Mouse (Mus musculus): Measurements from ENCODE around the gene 1700057G04Rik. TPM values are rescaled to one million over a fixed set of nuclear protein-coding genes. Genes with fewer than 3 reads are reported as not detected.

Gene 1700057G04Rik
- polyA plus RNA-seq, 1 experiment from 2014 or later, result not detected

DNA sequence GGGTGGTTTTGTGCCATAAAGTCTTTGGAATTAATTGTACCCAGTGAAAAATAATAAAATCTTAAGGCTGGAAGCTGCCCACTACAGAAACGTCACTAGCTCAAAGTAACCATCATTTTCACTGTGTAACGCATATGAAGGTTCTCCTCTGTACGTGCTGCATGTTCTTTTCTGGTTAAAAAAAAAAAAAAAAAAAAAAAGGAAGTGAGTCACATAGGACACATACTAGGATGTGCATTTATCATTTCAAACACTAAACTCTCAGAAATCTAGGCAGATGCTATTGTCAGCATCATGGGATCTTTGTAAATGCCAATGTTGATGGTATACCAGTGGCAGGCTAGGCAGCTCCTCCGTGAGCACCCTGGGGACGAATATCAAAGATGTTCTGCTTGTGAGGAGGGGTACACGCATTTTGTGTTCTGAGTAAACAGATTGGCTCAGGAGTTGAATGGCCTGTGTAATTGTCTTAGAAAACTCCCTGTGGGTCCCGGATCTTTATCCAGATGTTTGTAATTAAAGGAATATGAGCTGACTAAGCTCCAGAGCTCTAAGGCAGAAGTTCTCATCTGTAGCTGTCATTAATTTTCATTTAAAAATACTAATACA lies 26.5 kb upstream of the 1700057G04Rik start:
- H3K4me1 ChIP-seq (ENCODE audit: insufficient read depth), result no peaks in the 10 kb centered on the region
- no peaks in the 10 kb centered on the region for H3K27me3 ChIP-seq (ENCODE audit: insufficient read depth, low read length)
- no peak for ATAC-seq (ENCODE audit: insufficient read depth)
- TF ChIP-seq CTCF (IDR thresholded peaks at IDR 0.05; ENCODE audit: low read depth), result no peak
- no peak overlapping the region for H3K27ac ChIP-seq (ENCODE audit: low read depth)
- 46% methylated on average over 7 of the region's 7 CpGs for WGBS
- no peak overlapping the region for H3K4me2 ChIP-seq
- no peak overlapping the region for H3K4me3 ChIP-seq (ENCODE audit: low read depth, low read length)
- no peaks in the 10 kb centered on the region for H3K9me3 ChIP-seq (ENCODE audit: low read depth, low read length)
- DNase-seq, result no peak
- no peaks in the 10 kb centered on the region for H3K36me3 ChIP-seq (ENCODE audit: insufficient read depth)
- H3K9ac ChIP-seq, result no peak overlapping the region

DNA sequence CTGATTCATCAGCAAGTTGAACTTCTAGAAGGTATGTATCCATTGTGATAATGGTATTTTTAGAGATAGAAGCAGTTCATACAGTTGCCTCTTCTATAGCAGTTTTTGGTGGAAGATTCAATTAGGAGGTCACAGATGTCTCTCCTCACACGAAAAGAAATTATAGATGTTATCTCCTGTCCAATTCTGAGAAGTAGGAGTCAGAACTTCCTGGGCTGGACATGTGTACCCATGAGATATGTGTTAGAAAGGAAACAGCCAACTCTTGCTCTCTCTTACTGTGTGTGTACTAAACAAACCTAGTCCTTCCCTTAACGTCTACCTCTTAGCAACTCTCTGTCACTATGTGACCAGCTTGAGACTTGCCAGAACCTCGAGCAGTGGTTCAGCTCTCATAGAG lies 19.5 kb upstream of the 1700057G04Rik start:
- Histone ChIP-seq H3K27ac (ENCODE audit: low read depth) (no peak overlapping the region), H3K9ac (no peak overlapping the region), H3K27me3 (ENCODE audit: insufficient read depth, low read length) (no peaks in the 10 kb centered on the region), H3K9me3 (ENCODE audit: low read depth, low read length) (no peaks in the 10 kb centered on the region), H3K4me1 (ENCODE audit: insufficient read depth) (no peaks in the 10 kb centered on the region), H3K36me3 (ENCODE audit: insufficient read depth) (no peaks in the 10 kb centered on the region), H3K4me3 (ENCODE audit: low read depth, low read length) (no peak overlapping the region), H3K4me2 (no peak overlapping the region)
- no peak for TF ChIP-seq CTCF (IDR thresholded peaks at IDR 0.05; ENCODE audit: low read depth)
- 59% methylated on average over 3 of the region's 3 CpGs for WGBS
- ATAC-seq (ENCODE audit: insufficient read depth) (no peak), DNase-seq (no peak)

DNA sequence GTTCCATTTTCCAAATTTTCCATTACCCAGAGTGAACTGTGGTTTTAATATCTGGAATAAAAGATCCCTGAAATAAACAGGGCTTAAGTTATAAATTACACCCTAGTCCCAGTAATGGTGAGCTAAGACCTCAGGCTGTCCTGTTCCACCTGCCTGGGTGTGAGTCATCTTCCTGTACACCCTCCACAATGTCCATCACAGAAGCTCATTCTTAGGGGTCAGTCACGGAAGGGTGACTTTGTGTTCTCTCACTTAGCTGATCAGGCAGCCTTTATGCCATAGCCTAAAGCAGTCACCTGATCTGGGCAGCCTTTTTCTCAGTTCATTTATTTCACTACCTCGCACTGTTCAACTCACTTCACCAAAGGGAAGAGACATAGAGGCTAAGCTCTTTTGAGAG lies 17.0 kb upstream of the 1700057G04Rik start:
- no peak overlapping the region for H3K4me3 ChIP-seq (ENCODE audit: low read depth, low read length)
- no peaks in the 10 kb centered on the region for H3K9me3 ChIP-seq (ENCODE audit: low read depth, low read length)
- no peak for TF ChIP-seq CTCF (IDR thresholded peaks at IDR 0.05; ENCODE audit: low read depth)
- no peak overlapping the region for H3K4me2 ChIP-seq
- H3K27me3 ChIP-seq (ENCODE audit: insufficient read depth, low read length), result no peaks in the 10 kb centered on the region
- no peak overlapping the region for H3K9ac ChIP-seq
- no peak overlapping the region for H3K27ac ChIP-seq (ENCODE audit: low read depth)
- ATAC-seq (ENCODE audit: insufficient read depth) (no peak), DNase-seq (no peak)
- no peaks in the 10 kb centered on the region for H3K36me3 ChIP-seq (ENCODE audit: insufficient read depth)
- WGBS, result 67% methylated on average over 2 of the region's 2 CpGs
- H3K4me1 ChIP-seq (ENCODE audit: insufficient read depth), result no peaks in the 10 kb centered on the region

DNA sequence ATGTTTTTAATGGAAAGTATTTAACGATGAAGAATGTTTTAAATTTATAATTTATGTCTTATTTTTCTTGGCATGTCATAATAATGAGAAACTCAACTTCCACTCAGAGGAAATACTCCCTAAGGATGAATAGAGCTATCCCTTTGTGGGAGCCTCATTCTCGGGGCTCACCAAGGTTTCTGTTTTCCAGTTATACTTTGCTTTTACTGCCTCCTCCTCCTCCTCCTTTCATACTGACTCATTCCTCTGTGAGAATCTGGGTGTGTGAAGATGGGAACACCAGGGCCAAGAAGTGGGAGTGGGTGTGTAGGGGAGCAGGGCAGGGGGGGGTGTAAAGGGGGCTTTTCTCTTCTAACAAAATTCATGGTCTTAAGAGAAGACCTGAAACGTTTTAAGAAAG lies 16.3 kb upstream of the 1700057G04Rik start:
- no peaks in the 10 kb centered on the region for H3K27me3 ChIP-seq (ENCODE audit: insufficient read depth, low read length)
- DNase-seq (no peak), ATAC-seq (ENCODE audit: insufficient read depth) (no peak)
- H3K4me3 ChIP-seq (ENCODE audit: low read depth, low read length), result no peak overlapping the region
- 46% methylated on average over 3 of the region's 3 CpGs for WGBS
- H3K36me3 ChIP-seq (ENCODE audit: insufficient read depth), result no peaks in the 10 kb centered on the region
- H3K27ac ChIP-seq (ENCODE audit: low read depth), result no peak overlapping the region
- no peaks in the 10 kb centered on the region for H3K4me1 ChIP-seq (ENCODE audit: insufficient read depth)
- no peak for TF ChIP-seq CTCF (IDR thresholded peaks at IDR 0.05; ENCODE audit: low read depth)
- no peaks in the 10 kb centered on the region for H3K9me3 ChIP-seq (ENCODE audit: low read depth, low read length)
- no peak overlapping the region for H3K4me2 ChIP-seq
- H3K9ac ChIP-seq, result no peak overlapping the region

DNA sequence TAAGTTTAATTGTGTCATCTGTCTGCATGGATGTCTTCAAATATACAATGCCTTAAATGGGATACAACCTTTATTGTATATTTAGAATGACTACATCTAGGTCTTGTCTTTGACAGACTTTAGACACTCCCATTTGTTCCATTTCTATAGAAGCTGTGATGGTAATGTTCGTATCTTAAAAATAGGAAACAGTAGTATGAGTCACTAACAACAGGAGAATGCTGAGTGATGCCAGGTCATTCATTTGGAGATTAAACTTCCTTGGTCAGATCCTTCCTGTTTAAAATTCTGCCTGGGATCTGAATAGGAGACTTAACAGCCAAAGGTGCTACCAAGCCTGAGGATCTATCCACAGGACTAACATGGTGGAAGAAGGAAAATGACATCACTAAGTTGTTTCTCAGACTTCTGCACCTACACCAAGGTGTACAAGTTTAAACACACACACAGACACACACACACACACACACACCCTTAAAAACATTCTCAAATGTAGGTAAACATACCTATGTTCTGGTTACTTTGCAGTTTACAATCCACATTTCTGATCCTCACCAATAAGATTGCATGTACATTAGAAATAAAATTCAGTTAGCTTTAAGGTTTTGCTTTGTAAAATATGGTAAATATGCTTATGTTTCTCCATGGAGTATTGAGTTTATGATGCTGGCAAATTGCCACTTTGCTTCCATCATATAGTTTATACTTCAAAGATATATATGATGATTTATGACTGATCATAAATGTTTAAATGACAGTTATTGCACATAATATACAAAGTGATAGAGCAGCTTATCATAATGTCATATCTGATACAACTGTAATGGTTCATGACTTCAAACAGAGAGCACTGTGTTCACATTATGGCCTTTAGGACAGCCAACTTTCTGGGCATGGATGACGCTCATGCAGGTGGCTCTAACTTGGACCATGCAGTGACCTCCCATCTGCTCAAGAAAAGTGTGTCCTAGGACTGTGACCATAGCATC lies 15.3 kb upstream of the 1700057G04Rik start:
- Histone ChIP-seq H3K9me3 (ENCODE audit: low read depth, low read length) (no peaks in the 10 kb centered on the region), H3K4me3 (ENCODE audit: low read depth, low read length) (no peak overlapping the region), H3K27me3 (ENCODE audit: insufficient read depth, low read length) (no peaks in the 10 kb centered on the region), H3K36me3 (ENCODE audit: insufficient read depth) (no peaks in the 10 kb centered on the region), H3K9ac (no peak overlapping the region), H3K27ac (ENCODE audit: low read depth) (no peak overlapping the region), H3K4me2 (no peak overlapping the region), H3K4me1 (ENCODE audit: insufficient read depth) (no peaks in the 10 kb centered on the region)
- no peak for TF ChIP-seq CTCF (IDR thresholded peaks at IDR 0.05; ENCODE audit: low read depth)
- ATAC-seq (ENCODE audit: insufficient read depth) (no peak), DNase-seq (no peak)
- 78% methylated on average over 2 of the region's 2 CpGs for WGBS

DNA sequence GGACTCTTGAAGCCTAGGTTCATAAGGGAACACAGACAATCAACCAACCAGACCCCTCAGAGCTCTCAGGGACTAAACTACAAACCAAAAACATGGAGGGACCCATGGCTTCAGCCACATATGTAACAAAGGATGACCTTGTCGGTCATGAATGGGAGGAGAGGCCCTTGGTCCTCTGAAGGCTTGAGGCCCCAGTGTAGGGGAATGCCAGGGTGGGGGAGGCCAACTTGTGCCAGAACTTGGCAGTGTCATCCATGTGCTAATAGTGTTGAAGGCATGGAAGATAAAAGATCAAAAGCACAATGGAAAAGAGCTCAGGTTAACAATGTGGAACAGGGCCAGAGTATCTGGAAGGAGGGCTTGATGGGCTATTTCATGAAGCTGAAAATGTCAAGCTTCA lies 10.9 kb upstream of the 1700057G04Rik start:
- DNase-seq (no peak), ATAC-seq (ENCODE audit: insufficient read depth) (no peak)
- Histone ChIP-seq H3K4me3 (ENCODE audit: low read depth, low read length) (no peak overlapping the region), H3K27ac (ENCODE audit: low read depth) (no peak overlapping the region), H3K9ac (no peak overlapping the region), H3K4me2 (no peak overlapping the region), H3K4me1 (ENCODE audit: insufficient read depth) (no peaks in the 10 kb centered on the region), H3K36me3 (ENCODE audit: insufficient read depth) (no peaks in the 10 kb centered on the region), H3K9me3 (ENCODE audit: low read depth, low read length) (no peaks in the 10 kb centered on the region), H3K27me3 (ENCODE audit: insufficient read depth, low read length) (no peaks in the 10 kb centered on the region)
- WGBS, result 67% methylated on average over 1 of the region's 1 CpGs
- TF ChIP-seq CTCF (IDR thresholded peaks at IDR 0.05; ENCODE audit: low read depth), result no peak

DNA sequence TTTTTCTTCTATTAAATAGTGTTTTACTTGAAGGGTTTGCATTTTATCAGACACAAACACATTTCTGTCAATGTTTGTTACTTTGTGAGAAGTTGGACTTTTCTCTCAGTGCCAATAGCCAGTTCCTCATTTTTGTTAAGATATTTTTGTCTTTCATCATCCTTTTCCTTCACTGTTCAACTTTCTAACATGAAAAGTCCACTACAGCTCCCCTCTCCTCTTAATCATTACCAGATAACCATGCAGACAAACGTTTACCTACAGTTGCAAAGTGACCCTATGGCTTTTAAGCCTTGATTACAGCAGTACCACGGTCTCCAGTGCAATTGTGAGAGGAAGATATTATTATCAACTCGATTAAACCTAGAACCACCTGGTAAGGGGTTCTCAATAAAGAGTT lies 8.0 kb upstream of the 1700057G04Rik start:
- no peak overlapping the region for H3K9ac ChIP-seq
- no peaks in the 10 kb centered on the region for H3K4me1 ChIP-seq (ENCODE audit: insufficient read depth)
- no peak overlapping the region for H3K4me2 ChIP-seq
- no peak for ATAC-seq (ENCODE audit: insufficient read depth)
- WGBS, result 47% methylated on average over 3 of the region's 3 CpGs
- H3K27ac ChIP-seq (ENCODE audit: low read depth), result no peak overlapping the region
- no peaks in the 10 kb centered on the region for H3K27me3 ChIP-seq (ENCODE audit: insufficient read depth, low read length)
- TF ChIP-seq CTCF (IDR thresholded peaks at IDR 0.05; ENCODE audit: low read depth), result no peak
- H3K4me3 ChIP-seq (ENCODE audit: low read depth, low read length), result no peak overlapping the region
- DNase-seq, result no peak
- no peaks in the 10 kb centered on the region for H3K9me3 ChIP-seq (ENCODE audit: low read depth, low read length)
- H3K36me3 ChIP-seq (ENCODE audit: insufficient read depth), result no peaks in the 10 kb centered on the region
